Mouse (Mus musculus) heart, embryonic 16.5 days (tissue): ENCODE results near the gene Gpr3. TPM values are rescaled to one million over a fixed set of nuclear protein-coding genes. Genes with fewer than 3 reads are reported as not detected.

Source experiments
- ATAC-seq: fragments of 200-750 bp; cut with Nextera tagmentation; replicated peaks from 2 replicates; pipeline ENCODE4 v1.8.0; 2017; ENCODE audit warnings: moderate number of reproducible peaks; ENCODE audit not compliant: insufficient read depth, low FRiP score; ENCODE audit errors: extremely low read depth
- H3K27ac ChIP-seq: fragments of 300-500 bp; sonication (generic); 2 replicates; pipeline ENCODE4 v1.5.1; 2014; ENCODE audit warnings: mild to moderate bottlenecking, low read length, control low read depth, moderate library complexity
- H3K27me3 ChIP-seq: fragments of 300-500 bp; sonication (generic); 2 replicates; pipeline ENCODE4 v1.6.1; 2014; ENCODE audit warnings: low read length, mixed read lengths; ENCODE audit not compliant: control insufficient read depth, insufficient read depth
- H3K36me3 ChIP-seq: fragments of 300-500 bp; sonication (generic); 2 replicates; pipeline ENCODE4 v1.6.1; 2014; ENCODE audit not compliant: control insufficient read depth, insufficient read depth
- H3K4me1 ChIP-seq: fragments of 300-500 bp; sonication (generic); 2 replicates; pipeline ENCODE4 v1.6.1; 2014; ENCODE audit warnings: low read length, mixed read lengths; ENCODE audit not compliant: control insufficient read depth, insufficient read depth
- H3K4me2 ChIP-seq: fragments of 300-500 bp; sonication (generic); 2 replicates; pipeline ENCODE4 v1.6.1; 2014; ENCODE audit warnings: low read depth, mild to moderate bottlenecking, control low read depth, low read length
- H3K4me3 ChIP-seq: fragments of 300-500 bp; sonication (generic); 2 replicates; pipeline ENCODE4 v1.5.1; 2014; ENCODE audit warnings: mild to moderate bottlenecking, control low read depth, low read length
- H3K9ac ChIP-seq: fragments of 300-500 bp; sonication (generic); 2 replicates; pipeline ENCODE4 v1.6.1; 2014; ENCODE audit warnings: low read length, control low read depth
- H3K9me3 ChIP-seq: fragments of 300-500 bp; sonication (generic); replicated peaks from 2 replicates; pipeline ENCODE4 v1.6.1; 2016; ENCODE audit warnings: low read length; ENCODE audit not compliant: control insufficient read depth
- WGBS: fragments of 180-500 bp; shearing (Covaris S2); extraction: QIAGEN DNeasy Blood & Tissue Kit; methylation state at CpG from one replicate; pipeline ENCODE4 v1.1.7; 2014; 5-methylcytosine and 5-hydroxymethylcytosine counted together
- polyA plus RNA-seq: library from polyadenylated mRNA; unstranded; fragments of >200 nt; fragmentation: Nextera tagmentation; extraction: Ambion mirVana; gene quantifications from 2 replicates; pipeline ENCODE4 v1.2.1, GENCODE M21; 2015

Gene Gpr3
- polyA plus RNA-seq, 1 experiment from 2014 or later, result 0.14 TPM

GRCm38 (mm10) chr4:133184898-133185665, 27.3 kb downstream of the Gpr3 start:
- ATAC-seq, result peak; percentile 81
- Histone ChIP-seq H3K4me1 (peaks cover 34% of the 10 kb centered on the region), H3K9me3 (no peaks in the 10 kb centered on the region), H3K9ac (peak overlapping the region; percentile 50), H3K4me2 (no peak overlapping the region), H3K27me3 (no peaks in the 10 kb centered on the region), H3K4me3 (no peak overlapping the region), H3K36me3 (peaks cover 45% of the 10 kb centered on the region), H3K27ac (peak overlapping the region; percentile 82)
- 34% methylated on average over 15 of the region's 15 CpGs for WGBS

- WGBS, result 62% methylated on average over 14 of the region's 14 CpGs
- Histone ChIP-seq H3K27me3 (no peaks in the 10 kb centered on the region), H3K27ac (peak overlapping the region; percentile 82), H3K9ac (no peak overlapping the region), H3K9me3 (no peaks in the 10 kb centered on the region), H3K36me3 (peaks cover 38% of the 10 kb centered on the region), H3K4me3 (no peak overlapping the region), H3K4me1 (peaks cover 34% of the 10 kb centered on the region), H3K4me2 (no peak overlapping the region)
- ATAC-seq, result no peak
Measured at GRCm38 (mm10) chr4:133184031-133184897, 28.1 kb downstream of the Gpr3 start.

GRCm38 (mm10) chr4:133182439-133183033, 29.8 kb downstream of the Gpr3 start:
- 73% methylated on average over 8 of the region's 8 CpGs for WGBS

GRCm38 (mm10) chr4:133179258-133179657, 33.1 kb downstream of the Gpr3 start:
- Histone ChIP-seq H3K4me2 (no peak overlapping the region), H3K27me3 (no peaks in the 10 kb centered on the region), H3K9ac (no peak overlapping the region), H3K4me1 (peaks cover 42% of the 10 kb centered on the region), H3K36me3 (peaks cover 16% of the 10 kb centered on the region), H3K4me3 (no peak overlapping the region), H3K27ac (no peak overlapping the region), H3K9me3 (no peaks in the 10 kb centered on the region)
- 86% methylated on average over 7 of the region's 7 CpGs for WGBS
- no peak for ATAC-seq

More at GRCm38 (mm10) chr4:133182439-133183033, 29.8 kb downstream of the Gpr3 start:
- Histone ChIP-seq H3K9me3 (no peaks in the 10 kb centered on the region), H3K27me3 (no peaks in the 10 kb centered on the region), H3K4me2 (no peak overlapping the region), H3K4me1 (peaks cover 34% of the 10 kb centered on the region), H3K36me3 (peaks cover 30% of the 10 kb centered on the region), H3K27ac (0 out of 2 replicates have a peak overlapping the region, but pooled peaks have one; percentile 6), H3K9ac (no peak overlapping the region), H3K4me3 (no peak overlapping the region)
- no peak for ATAC-seq

GRCm38 (mm10) chr4:133178305-133178704, 34.0 kb downstream of the Gpr3 start:
- peaks cover 16% of the 10 kb centered on the region for H3K36me3 ChIP-seq
- 69% methylated on average over 5 of the region's 5 CpGs for WGBS
- no peaks in the 10 kb centered on the region for H3K27me3 ChIP-seq
- H3K9me3 ChIP-seq, result no peaks in the 10 kb centered on the region
- H3K4me3 ChIP-seq, result no peak overlapping the region
- no peak overlapping the region for H3K27ac ChIP-seq
- peaks cover 41% of the 10 kb centered on the region for H3K4me1 ChIP-seq
- ATAC-seq, result no peak
- no peak overlapping the region for H3K4me2 ChIP-seq
- no peak overlapping the region for H3K9ac ChIP-seq

GRCm38 (mm10) chr4:133176761-133177403, 35.5 kb downstream of the Gpr3 start:
- Histone ChIP-seq H3K4me2 (peak overlapping the region; percentile 39; the same call in 1 of the 2 replicates), H3K27me3 (no peaks in the 10 kb centered on the region), H3K9ac (peak overlapping the region; percentile 13; the same call in 1 of the 2 replicates), H3K36me3 (peaks cover 16% of the 10 kb centered on the region), H3K4me1 (peaks cover 47% of the 10 kb centered on the region), H3K9me3 (no peaks in the 10 kb centered on the region; the same call in 1 of the 2 replicates), H3K4me3 (no peak overlapping the region), H3K27ac (peak overlapping the region; percentile 76)
- ATAC-seq, result peak; percentile 1; the same call in 1 of the 2 replicates
- WGBS, result 65% methylated on average over 18 of the region's 18 CpGs

GRCm38 (mm10) chr4:133175998-133176760, 36.2 kb downstream of the Gpr3 start:
- ATAC-seq, result peak; percentile 72
- Histone ChIP-seq H3K9ac (no peak overlapping the region; the same call in 1 of the 2 replicates), H3K4me1 (peaks cover 51% of the 10 kb centered on the region), H3K27me3 (no peaks in the 10 kb centered on the region), H3K9me3 (no peaks in the 10 kb centered on the region; the same call in 1 of the 2 replicates), H3K36me3 (peaks cover 10% of the 10 kb centered on the region), H3K4me2 (peak overlapping the region; percentile 39; the same call in 1 of the 2 replicates), H3K4me3 (no peak overlapping the region), H3K27ac (peak overlapping the region; percentile 76)
- 34% methylated on average over 14 of the region's 14 CpGs for WGBS

- no peak overlapping the region for H3K9ac ChIP-seq
- peaks cover 61% of the 10 kb centered on the region for H3K4me1 ChIP-seq
- 68% methylated on average over 7 of the region's 7 CpGs for WGBS
- H3K4me2 ChIP-seq, result no peak overlapping the region
- H3K4me3 ChIP-seq, result no peak overlapping the region
- ATAC-seq, result no peak
- no peaks in the 10 kb centered on the region for H3K27me3 ChIP-seq
- 0 out of 2 replicates have a peak overlapping the region, but pooled peaks have one; percentile 2 for H3K27ac ChIP-seq
- no peaks in the 10 kb centered on the region; the same call in 1 of the 2 replicates for H3K9me3 ChIP-seq
- peaks cover 8% of the 10 kb centered on the region; the same call in 1 of the 2 replicates for H3K36me3 ChIP-seq
Measured at GRCm38 (mm10) chr4:133175274-133175673, 37.1 kb downstream of the Gpr3 start.
